Mouse (Mus musculus) hindbrain, embryonic 14.5 days (tissue): ENCODE data around the gene Prkar1b. TPM values are rescaled to one million over a fixed set of nuclear protein-coding genes. Genes with fewer than 3 reads are reported as not detected.
A peak's percentile ranks its signal among the peaks of the same experiment; 100 is the strongest.

ENCODE experiments used
- ATAC-seq: fragments of 200-750 bp; cut with Nextera tagmentation; 2 replicates; pipeline ENCODE4 v1.8.0; 2017; ENCODE audit warnings: moderate number of reproducible peaks, mild to moderate bottlenecking, moderate TSS enrichment, moderate library complexity; ENCODE audit not compliant: low FRiP score
- DNase-seq: peaks from one replicate; pipeline ENCODE4 v3.0.0-alpha.2; 2015; ENCODE audit warnings: low spot score
- H3K27ac ChIP-seq: fragments of 300-500 bp; sonication (generic); 2 replicates; pipeline ENCODE4 v1.5.1; 2014; ENCODE audit warnings: mild to moderate bottlenecking, moderate library complexity
- H3K27me3 ChIP-seq: fragments of 300-500 bp; sonication (generic); 2 replicates; pipeline ENCODE4 v1.6.1; 2014; ENCODE audit warnings: mild to moderate bottlenecking, low read length, mixed read lengths; ENCODE audit not compliant: control insufficient read depth, insufficient read depth
- H3K36me3 ChIP-seq: fragments of 300-500 bp; sonication (generic); replicated peaks from 2 replicates; pipeline ENCODE4 v1.6.1; 2014; ENCODE audit not compliant: control insufficient read depth, insufficient read depth
- H3K4me1 ChIP-seq: fragments of 300-500 bp; sonication (generic); replicated peaks from 2 replicates; pipeline ENCODE4 v1.6.1; 2014; ENCODE audit warnings: antibody characterized with exemption, low read length, mixed read lengths; ENCODE audit not compliant: control insufficient read depth, insufficient read depth
- H3K4me2 ChIP-seq: fragments of 300-500 bp; sonication (generic); replicated peaks from 2 replicates; pipeline ENCODE4 v1.6.1; 2014; ENCODE audit warnings: mild to moderate bottlenecking, moderate library complexity
- H3K4me3 ChIP-seq: fragments of 300-500 bp; sonication (generic); replicated peaks from 2 replicates; pipeline ENCODE4 v1.5.1; 2014; ENCODE audit warnings: mild to moderate bottlenecking, low read length
- H3K9ac ChIP-seq: fragments of 300-500 bp; sonication (generic); 2 replicates; pipeline ENCODE4 v1.6.1; 2014
- H3K9me3 ChIP-seq: fragments of 300-500 bp; sonication (generic); 2 replicates; pipeline ENCODE4 v1.6.1; 2016; ENCODE audit warnings: low read length; ENCODE audit not compliant: control insufficient read depth
- WGBS: fragments of 180-500 bp; shearing (Covaris S2); extraction: QIAGEN DNeasy Blood & Tissue Kit; methylation state at CpG from one replicate; pipeline ENCODE4 v1.1.7; 2014; 5-methylcytosine and 5-hydroxymethylcytosine counted together
- polyA plus RNA-seq: library from polyadenylated mRNA; unstranded; fragments of >200 nt; fragmentation: Nextera tagmentation; extraction: Ambion mirVana; gene quantifications from 2 replicates; pipeline ENCODE4 v1.2.1, GENCODE M21; 2014

Gene Prkar1b
- polyA plus RNA-seq, 1 experiment from 2014 or later = 215 TPM

DNA sequence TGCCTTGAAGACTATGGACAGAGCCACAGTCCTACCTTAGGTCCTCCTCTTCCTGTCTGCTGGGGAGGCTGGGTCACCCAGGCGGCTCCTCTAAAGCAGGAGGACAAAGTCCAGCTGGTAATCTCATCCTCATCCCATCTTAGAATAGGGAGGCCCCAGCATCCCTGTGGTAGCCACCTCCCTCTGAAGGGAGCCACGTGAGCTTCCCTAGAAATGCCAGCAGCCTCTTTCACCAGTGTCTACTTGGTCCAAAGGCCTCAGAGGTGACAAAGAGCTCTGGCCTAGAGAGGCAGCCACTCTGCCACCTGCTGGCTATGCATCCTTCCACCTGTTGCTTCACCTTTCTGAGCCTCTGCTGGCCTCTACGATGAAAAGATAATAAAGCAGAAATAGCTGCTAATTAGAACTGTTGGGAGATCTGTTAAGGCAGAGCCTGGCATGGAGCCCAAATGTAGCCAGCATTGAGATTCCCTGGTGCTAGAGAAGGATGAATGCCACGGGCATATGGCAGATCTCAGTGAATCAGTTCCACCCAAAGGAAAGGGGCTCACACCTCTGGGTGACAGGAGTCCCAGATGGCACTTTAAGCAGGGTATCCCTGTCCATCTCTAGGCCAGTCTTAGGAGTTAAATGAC is 142.5 kb downstream of the Prkar1b start:
- Histone ChIP-seq H3K4me1 (no peaks in the 10 kb centered on the region), H3K27ac (no peak overlapping the region), H3K9ac (no peak overlapping the region), H3K9me3 (0 out of 2 replicates have a peak, but pooled peaks cover under 1% of the 10 kb centered on the region), H3K36me3 (no peaks in the 10 kb centered on the region), H3K4me2 (no peak overlapping the region), H3K4me3 (no peak overlapping the region), H3K27me3 (no peaks in the 10 kb centered on the region)
- ATAC-seq (no peak), DNase-seq (no peak)
- WGBS = 55% methylated on average over 4 of the region's 4 CpGs

DNA sequence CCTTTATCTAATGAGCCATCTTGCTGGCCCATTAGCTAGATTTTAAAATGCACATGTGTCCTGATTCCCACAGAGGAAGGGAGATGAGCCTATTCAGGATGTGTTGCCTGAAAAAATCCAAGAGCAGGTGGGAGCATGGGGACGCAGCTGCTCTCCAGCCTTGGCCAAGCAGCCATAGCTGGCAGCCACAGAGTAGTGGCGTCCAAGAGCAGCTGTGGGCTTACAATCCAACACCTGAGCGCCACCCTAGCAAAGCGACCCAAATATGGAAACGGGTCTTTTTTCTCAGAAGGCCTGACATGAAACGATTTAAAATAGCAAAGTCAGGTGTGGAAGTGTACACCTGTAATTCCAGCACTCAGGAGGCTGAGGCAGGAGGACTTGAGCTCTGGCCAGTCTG is 145.2 kb downstream of the Prkar1b start:
- no peak overlapping the region for H3K9ac ChIP-seq
- no peak overlapping the region for H3K4me3 ChIP-seq
- H3K27me3 ChIP-seq = peaks cover 14% of the 10 kb centered on the region
- DNase-seq (no peak), ATAC-seq (no peak)
- H3K4me2 ChIP-seq = no peak overlapping the region
- WGBS = 73% methylated on average over 6 of the region's 6 CpGs
- no peaks in the 10 kb centered on the region for H3K4me1 ChIP-seq
- no peak overlapping the region for H3K27ac ChIP-seq
- H3K36me3 ChIP-seq = no peaks in the 10 kb centered on the region
- H3K9me3 ChIP-seq = 0 out of 2 replicates have a peak, but pooled peaks cover 4% of the 10 kb centered on the region

DNA sequence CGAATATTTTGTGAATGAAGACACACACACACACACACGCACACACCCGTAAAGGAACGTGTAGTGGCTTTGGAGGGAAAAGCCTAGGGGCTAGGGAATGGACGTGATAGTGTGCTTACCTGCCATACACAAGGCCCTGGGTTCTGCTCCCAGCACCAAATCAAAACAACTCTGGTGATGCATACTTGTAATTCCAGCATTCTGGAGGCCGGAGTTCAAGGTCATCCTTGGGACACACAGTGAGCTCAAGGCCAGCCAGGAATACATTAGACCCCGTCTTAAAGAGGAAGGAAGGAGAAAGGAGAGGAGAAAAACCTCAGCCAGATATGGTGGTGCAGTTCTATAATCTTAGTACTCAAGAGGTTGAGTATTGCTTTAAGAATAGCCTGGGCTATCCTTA is 150.1 kb downstream of the Prkar1b start:
- Histone ChIP-seq H3K4me2 (no peak overlapping the region), H3K36me3 (no peaks in the 10 kb centered on the region), H3K4me3 (no peak overlapping the region), H3K9ac (no peak overlapping the region), H3K9me3 (0 out of 2 replicates have a peak, but pooled peaks cover 4% of the 10 kb centered on the region), H3K27me3 (peaks cover 52% of the 10 kb centered on the region), H3K27ac (no peak overlapping the region), H3K4me1 (peaks cover 33% of the 10 kb centered on the region)
- DNase-seq (no peak), ATAC-seq (no peak)
- WGBS = 81% methylated on average over 7 of the region's 7 CpGs

DNA sequence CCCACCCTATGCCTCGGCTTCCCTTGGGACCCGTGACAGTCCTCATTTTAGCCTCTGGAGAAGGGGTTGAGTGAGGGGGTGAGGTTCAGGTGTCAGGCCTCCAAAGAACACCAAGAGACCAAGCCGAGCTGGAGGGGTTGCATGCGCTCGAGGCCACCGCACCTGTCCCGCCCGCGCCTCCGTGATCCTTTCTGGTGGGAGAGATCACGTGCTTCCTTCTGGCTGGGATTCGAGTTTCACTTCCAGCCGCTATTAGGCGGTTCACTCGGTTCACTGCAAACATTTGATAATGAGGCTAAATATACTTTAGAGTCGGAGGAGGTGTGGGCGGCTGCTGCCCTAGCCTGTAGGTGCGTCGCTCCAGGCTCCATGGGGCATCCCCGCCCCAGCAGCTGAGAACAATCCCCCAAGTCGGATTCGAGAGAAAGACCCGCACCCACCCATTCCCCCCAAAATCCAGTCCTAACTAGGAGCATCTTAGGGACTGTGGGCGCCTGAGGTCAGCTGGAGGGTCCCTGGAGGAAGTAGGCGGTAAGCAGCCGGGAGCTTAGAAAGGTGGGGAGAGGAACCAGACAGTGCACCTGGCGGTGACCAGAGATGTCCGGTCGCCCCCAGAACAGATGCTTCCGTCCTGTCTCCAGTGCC is 151.7 kb downstream of the Prkar1b start:
- H3K4me1 ChIP-seq = peaks cover 43% of the 10 kb centered on the region
- peak overlapping the region; percentile 33; the same call in 1 of the 2 replicates for H3K9ac ChIP-seq

GRCm38 (mm10) chr5:138997171-138997788 is 152.5 kb downstream of the Prkar1b start, which contains the start of gene Pdgfa:
TSS of gene Pdgfa (minus strand) at chr5:138997370.
- peak; percentile 73 for DNase-seq
- H3K27me3 ChIP-seq = peaks cover 72% of the 10 kb centered on the region
- H3K9me3 ChIP-seq = 0 out of 2 replicates have a peak, but pooled peaks cover 3% of the 10 kb centered on the region
- peaks cover 51% of the 10 kb centered on the region for H3K4me1 ChIP-seq
- WGBS = under 1% methylated on average over 48 of the region's 48 CpGs
- H3K4me2 ChIP-seq = peak within 1 kb of the TSS; percentile 90
- H3K9ac ChIP-seq = peak within 1 kb of the TSS; percentile 81
- H3K4me3 ChIP-seq = peak within 1 kb of the TSS; percentile 65
- no peak for ATAC-seq
- 0 out of 2 replicates have a peak within 1 kb of the TSS, but pooled peaks have one; percentile 86 for H3K27ac ChIP-seq
- H3K36me3 ChIP-seq = no peaks in the 10 kb centered on the region

More for the DNA sequence above, 151.7 kb downstream of the Prkar1b start:
- H3K4me3 ChIP-seq = peak overlapping the region; percentile 21
- WGBS = 1% methylated on average over 30 of the region's 30 CpGs
- ATAC-seq (no peak), DNase-seq (no peak)
- peaks cover 64% of the 10 kb centered on the region for H3K27me3 ChIP-seq
- H3K27ac ChIP-seq = no peak overlapping the region
- peak overlapping the region; percentile 90 for H3K4me2 ChIP-seq
- H3K36me3 ChIP-seq = no peaks in the 10 kb centered on the region
- H3K9me3 ChIP-seq = 0 out of 2 replicates have a peak, but pooled peaks cover 4% of the 10 kb centered on the region

DNA sequence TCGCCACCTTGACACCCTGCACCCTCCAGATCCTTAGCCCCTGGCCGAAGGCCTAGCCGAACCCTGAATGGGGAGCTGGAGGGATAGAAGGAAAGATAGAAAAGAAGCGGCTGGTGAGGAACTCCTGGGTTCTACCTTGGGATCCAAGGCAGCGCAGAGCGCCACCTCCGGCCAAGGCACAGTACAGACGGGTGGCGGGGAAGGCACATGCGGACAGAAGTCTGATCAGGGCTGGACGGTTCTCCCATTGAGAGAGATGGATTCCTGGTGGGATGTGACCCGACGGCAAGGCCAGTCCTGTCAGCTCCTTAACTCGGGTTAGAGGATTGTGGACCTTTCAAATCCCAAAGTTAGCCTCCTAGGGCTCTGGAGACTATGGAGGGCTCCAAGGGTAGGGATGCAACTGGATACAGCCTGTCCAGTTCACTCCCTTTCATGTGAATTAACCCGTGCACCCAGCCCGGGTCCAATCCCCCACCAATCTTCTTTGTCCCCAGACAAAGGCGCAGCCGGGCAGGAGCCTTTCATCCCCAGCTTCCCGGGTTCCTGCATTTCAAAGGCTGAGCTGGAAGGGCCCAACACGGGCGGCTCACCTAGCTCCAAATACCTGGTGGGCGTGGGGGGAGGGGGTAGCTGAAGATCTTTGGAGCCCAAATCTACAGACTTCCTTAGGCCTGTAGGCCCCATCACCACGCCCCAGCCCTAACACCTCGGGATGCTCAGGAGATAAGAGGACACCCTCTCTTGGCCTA is 153.3 kb downstream of the Prkar1b start:
- 0 out of 2 replicates have a peak overlapping the region, but pooled peaks have one; percentile 86 for H3K27ac ChIP-seq
- no peaks in the 10 kb centered on the region for H3K9me3 ChIP-seq
- H3K9ac ChIP-seq = peak overlapping the region; percentile 81
- peak overlapping the region; percentile 65 for H3K4me3 ChIP-seq
- peaks cover 52% of the 10 kb centered on the region for H3K4me1 ChIP-seq
- WGBS = 4% methylated on average over 24 of the region's 24 CpGs
- H3K36me3 ChIP-seq = no peaks in the 10 kb centered on the region
- peak overlapping the region; percentile 90 for H3K4me2 ChIP-seq
- H3K27me3 ChIP-seq = peaks cover 78% of the 10 kb centered on the region
- ATAC-seq (no peak), DNase-seq (no peak)

- DNase-seq (peak; percentile 63), ATAC-seq (peak; percentile 41)
- Histone ChIP-seq H3K4me1 (peaks cover 52% of the 10 kb centered on the region), H3K27me3 (peaks cover 78% of the 10 kb centered on the region), H3K4me3 (peak overlapping the region; percentile 65), H3K27ac (peak overlapping the region; percentile 86), H3K36me3 (no peaks in the 10 kb centered on the region), H3K9ac (peak overlapping the region; percentile 81), H3K9me3 (no peaks in the 10 kb centered on the region), H3K4me2 (peak overlapping the region; percentile 90)
- under 1% methylated on average over 47 of the region's 52 CpGs for WGBS
These were observed 154.0 kb downstream of the Prkar1b start for GRCm38 (mm10) chr5:138995721-138996311.

GRCm38 (mm10) chr5:138994786-138995720 is 154.7 kb downstream of the Prkar1b start:
- Histone ChIP-seq H3K27me3 (peaks cover 81% of the 10 kb centered on the region), H3K36me3 (no peaks in the 10 kb centered on the region), H3K4me1 (peaks cover 52% of the 10 kb centered on the region), H3K4me2 (peak overlapping the region; percentile 90), H3K9me3 (no peaks in the 10 kb centered on the region), H3K4me3 (peak overlapping the region; percentile 65), H3K9ac (peak overlapping the region; percentile 81), H3K27ac (peak overlapping the region; percentile 86)
- ATAC-seq = peak; percentile 47
- DNase-seq = peak; percentile 57
- WGBS = under 1% methylated on average over 82 of the region's 127 CpGs
